In genomic region chr12:35674487-35674886, GRCm38 (mm10) we compare ENCODE assay signal across 9 mouse cellular contexts.
DNase-seq lines count a peak whose midpoint lies in the region; TF ChIP-seq lines count a peak whose summit lies in the region.
"Had no signal": no experiment of that assay in that cellular context is flagged by ENCODE, and none has a peak within 500 bp of the region (broad histone marks: within the 10 kb centered on the region; RNA-seq: fewer than 3 reads in every experiment).

No protein-coding gene starts in this region.

- no peak overlapping the region for H3K4me3 ChIP-seq in gastrocnemius, adult 2 months
- H3K4me3 ChIP-seq: myocyte had no signal

- TF ChIP-seq CTCF in gastrocnemius, adult 2 months (IDR thresholded peaks at IDR 0.05), result peak; percentile 53

- H3K27ac ChIP-seq in gastrocnemius, adult 2 months, result no peak overlapping the region

- intact Hi-C loops in gastrocnemius, adult 2 months (cut with DNase I), result no loop called here
- intact Hi-C loops in heart, postnatal 10 days (cut with DNase I), result no loop called here
- intact Hi-C loops in left cerebral cortex, postnatal 25 days (cut with DNase I), result loop anchor here (5.0 to 10.0 kb wide), 2 partner anchors 140 to 362 kb away; partner anchors contain the start of gene Ahr

- DNase-seq in gastrocnemius, adult 2 months, result peak; percentile 31
- DNase-seq in gastrocnemius, postnatal 25 days, result no peak
- peak; percentile 46 for DNase-seq in CD4-positive helper T cell, adult 2 months (ENCODE audit: low read depth, low spot score)
- peak; percentile 74 for DNase-seq in adrenal gland, postnatal 14 days
- peak; percentile 15 to 30 for DNase-seq in heart, postnatal 10 days
- peak; percentile 11 to 28 for DNase-seq in left cerebral cortex, postnatal 25 days (ENCODE audit: low spot score in 2 of 2)
- DNase-seq in right cerebral cortex, postnatal 14 days, result peak; percentile 37
- no peak for DNase-seq in T-cell, adult 2 months (ENCODE audit: low spot score)

Comparison
In these comparisons a context has a peak if more than half of its experiments do, and no peak if none do; other contexts are left out.
1. DNase-seq: peak in gastrocnemius, adult 2 months (single experiment), CD4-positive helper T cell, adult 2 months (single experiment), adrenal gland, postnatal 14 days (single experiment), heart, postnatal 10 days (2 of 2), left cerebral cortex, postnatal 25 days (2 of 2) and right cerebral cortex, postnatal 14 days (single experiment); none in gastrocnemius, postnatal 25 days (single experiment) and T-cell, adult 2 months (single experiment).